Mouse (Mus musculus) midbrain, embryonic 16.5 days (tissue): ENCODE results near the gene Vav3. TPM values are rescaled to one million over a fixed set of nuclear protein-coding genes. Genes with fewer than 3 reads are reported as not detected.

Source experiments
- ATAC-seq: fragments of 200-750 bp; cut with Nextera tagmentation; 2 replicates; pipeline ENCODE4 v1.8.0; 2017; ENCODE audit warnings: moderate TSS enrichment
- H3K27ac ChIP-seq: fragments of 300-500 bp; sonication (generic); 2 replicates; pipeline ENCODE4 v1.5.1; 2014; ENCODE audit warnings: mild to moderate bottlenecking, low read length, mixed read lengths
- H3K27me3 ChIP-seq: fragments of 300-500 bp; sonication (generic); 2 replicates; pipeline ENCODE4 v1.6.1; 2014; ENCODE audit warnings: low read depth, low read length, mixed read lengths; ENCODE audit not compliant: control insufficient read depth, insufficient read depth
- H3K36me3 ChIP-seq: fragments of 300-500 bp; sonication (generic); 2 replicates; pipeline ENCODE4 v1.6.1; 2014; ENCODE audit warnings: mild to moderate bottlenecking, low read length, moderate library complexity, mixed read lengths; ENCODE audit not compliant: control insufficient read depth, insufficient read depth
- H3K4me1 ChIP-seq: fragments of 300-500 bp; sonication (generic); 2 replicates; pipeline ENCODE4 v1.6.1; 2014; ENCODE audit warnings: mild to moderate bottlenecking, low read length, mixed read lengths; ENCODE audit not compliant: control insufficient read depth, insufficient read depth
- H3K4me2 ChIP-seq: fragments of 300-500 bp; sonication (generic); 2 replicates; pipeline ENCODE4 v1.6.1; 2014; ENCODE audit warnings: mild to moderate bottlenecking, low read length, mixed read lengths
- H3K4me3 ChIP-seq: fragments of 300-500 bp; sonication (generic); 2 replicates; pipeline ENCODE4 v1.5.1; 2014; ENCODE audit warnings: low read depth, mild to moderate bottlenecking, low read length, moderate library complexity, mixed read lengths
- H3K9ac ChIP-seq: fragments of 300-500 bp; sonication (generic); 2 replicates; pipeline ENCODE4 v1.6.1; 2014; ENCODE audit warnings: low read depth, low read length, mixed read lengths
- H3K9me3 ChIP-seq: fragments of 300-500 bp; sonication (generic); replicated peaks from 2 replicates; pipeline ENCODE4 v1.6.1; 2014; ENCODE audit warnings: mild to moderate bottlenecking, low read length, mixed read lengths; ENCODE audit not compliant: control insufficient read depth, poor library complexity, severe bottlenecking
- WGBS: fragments of 180-500 bp; shearing (Covaris S2); extraction: QIAGEN DNeasy Blood & Tissue Kit; methylation state at CpG from one replicate; pipeline ENCODE4 v1.1.7; 2014; 5-methylcytosine and 5-hydroxymethylcytosine counted together
- polyA plus RNA-seq: library from polyadenylated mRNA; unstranded; fragments of >200 nt; fragmentation: Nextera tagmentation; extraction: Ambion mirVana; gene quantifications from 2 replicates; pipeline ENCODE4 v1.2.1, GENCODE M21; 2015

Vav3 gene
- polyA plus RNA-seq, 1 experiment from 2014 or later, result 18.9 TPM

DNA sequence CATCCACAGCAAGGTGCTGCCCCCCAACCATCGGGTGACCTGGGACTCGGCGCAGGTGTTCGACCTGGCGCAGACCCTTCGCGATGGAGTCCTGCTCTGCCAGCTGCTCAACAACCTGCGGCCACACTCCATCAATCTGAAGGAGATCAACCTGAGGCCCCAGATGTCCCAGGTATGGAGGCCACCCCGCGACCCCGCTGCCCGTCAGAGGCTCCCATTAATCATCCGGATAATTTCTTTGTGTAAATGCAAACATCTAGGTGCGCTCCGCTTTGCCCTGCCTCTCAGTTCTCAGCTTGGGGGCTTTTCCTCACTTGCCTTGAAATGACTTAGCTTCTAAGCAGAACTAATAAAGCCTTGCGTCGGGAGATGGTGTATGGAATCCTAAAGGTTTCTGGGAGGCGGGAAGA is 623 bp downstream of the Vav3 start:
- H3K27me3 ChIP-seq, result no peaks in the 10 kb centered on the region
- H3K9ac ChIP-seq, result peak overlapping the region; percentile 86
- no peak for ATAC-seq
- H3K27ac ChIP-seq, result peak overlapping the region; percentile 89
- peak overlapping the region; percentile 67 for H3K4me3 ChIP-seq
- WGBS, result 0% methylated on average over 18 of the region's 18 CpGs
- H3K4me2 ChIP-seq, result peak overlapping the region; percentile 81
- H3K9me3 ChIP-seq, result no peaks in the 10 kb centered on the region
- H3K4me1 ChIP-seq, result peaks cover 11% of the 10 kb centered on the region
- H3K36me3 ChIP-seq, result no peaks in the 10 kb centered on the region

- H3K4me2 ChIP-seq, result peak overlapping the region; percentile 81
- WGBS, result 3% methylated on average over 8 of the region's 8 CpGs
- H3K9me3 ChIP-seq, result no peaks in the 10 kb centered on the region
- peak overlapping the region; percentile 67 for H3K4me3 ChIP-seq
- H3K27me3 ChIP-seq, result no peaks in the 10 kb centered on the region
- H3K27ac ChIP-seq, result no peak overlapping the region
- H3K9ac ChIP-seq, result peak overlapping the region; percentile 86
- H3K36me3 ChIP-seq, result no peaks in the 10 kb centered on the region
- peaks cover 11% of the 10 kb centered on the region for H3K4me1 ChIP-seq
- ATAC-seq, result peak; percentile 10; the same call in 1 of the 2 replicates
Observed at GRCm38 (mm10) chr3:109341631-109342030, 1.2 kb downstream of the Vav3 start.

GRCm38 (mm10) chr3:109351956-109352684 is 11.7 kb downstream of the Vav3 start:
- H3K36me3 ChIP-seq, result no peaks in the 10 kb centered on the region
- 80% methylated on average over 4 of the region's 4 CpGs for WGBS
- no peak overlapping the region for H3K4me2 ChIP-seq
- H3K27me3 ChIP-seq, result no peaks in the 10 kb centered on the region
- H3K27ac ChIP-seq, result no peak overlapping the region
- no peak for ATAC-seq
- no peaks in the 10 kb centered on the region for H3K4me1 ChIP-seq
- no peak overlapping the region for H3K9ac ChIP-seq
- H3K9me3 ChIP-seq, result no peaks in the 10 kb centered on the region
- no peak overlapping the region for H3K4me3 ChIP-seq

DNA sequence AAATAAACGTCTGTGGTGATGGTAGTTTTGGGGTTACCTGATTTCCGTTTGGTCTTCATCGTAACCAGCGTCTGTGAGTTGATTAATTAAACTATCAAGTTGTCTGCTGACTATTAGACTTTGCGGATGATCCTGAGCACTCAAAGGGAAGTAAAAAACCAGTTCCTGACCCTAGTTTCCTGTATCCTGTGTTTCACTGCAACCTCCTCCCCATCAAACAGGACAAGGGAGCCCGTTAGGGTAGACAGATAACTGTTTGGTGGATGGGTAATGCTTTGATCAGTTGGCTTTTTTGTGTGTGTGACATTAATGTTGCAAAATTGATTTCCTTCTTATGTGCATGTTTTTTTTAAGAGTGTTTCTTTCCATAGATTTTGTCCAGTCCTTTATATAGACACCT is 12.2 kb downstream of the Vav3 start:
- Histone ChIP-seq H3K4me3 (no peak overlapping the region), H3K9ac (no peak overlapping the region), H3K27me3 (no peaks in the 10 kb centered on the region), H3K36me3 (no peaks in the 10 kb centered on the region), H3K9me3 (no peaks in the 10 kb centered on the region), H3K4me2 (no peak overlapping the region), H3K4me1 (no peaks in the 10 kb centered on the region), H3K27ac (no peak overlapping the region)
- ATAC-seq, result no peak
- 90% methylated on average over 6 of the region's 6 CpGs for WGBS

- Histone ChIP-seq H3K4me1 (no peaks in the 10 kb centered on the region), H3K9me3 (no peaks in the 10 kb centered on the region), H3K27ac (no peak overlapping the region), H3K36me3 (no peaks in the 10 kb centered on the region), H3K27me3 (no peaks in the 10 kb centered on the region), H3K9ac (no peak overlapping the region), H3K4me2 (no peak overlapping the region), H3K4me3 (no peak overlapping the region)
- ATAC-seq, result no peak
- 92% methylated on average over 5 of the region's 5 CpGs for WGBS
Observed at GRCm38 (mm10) chr3:109353814-109354213, 13.4 kb downstream of the Vav3 start.

DNA sequence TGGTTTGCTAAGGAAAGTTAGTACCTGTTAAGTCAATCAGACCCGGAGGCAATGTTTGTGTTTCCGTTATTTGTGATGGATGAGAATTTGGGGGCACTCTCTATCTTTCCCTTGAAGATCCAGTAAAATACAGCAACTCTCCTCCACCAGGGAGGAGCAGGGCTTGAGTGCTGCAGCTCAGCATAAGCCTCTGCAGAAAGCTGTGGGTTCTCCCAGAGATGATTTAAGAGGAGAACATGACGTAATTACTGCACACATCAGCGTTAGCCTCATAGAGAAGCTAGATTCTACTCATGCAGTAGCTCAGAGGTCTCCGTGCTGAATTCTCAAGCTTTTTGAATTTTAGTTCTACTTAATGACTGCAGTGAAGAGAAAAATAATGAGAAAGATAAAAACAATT is 14.7 kb downstream of the Vav3 start:
- no peaks in the 10 kb centered on the region for H3K4me1 ChIP-seq
- no peaks in the 10 kb centered on the region for H3K9me3 ChIP-seq
- no peaks in the 10 kb centered on the region for H3K36me3 ChIP-seq
- H3K4me2 ChIP-seq, result no peak overlapping the region
- no peak overlapping the region for H3K4me3 ChIP-seq
- H3K9ac ChIP-seq, result no peak overlapping the region
- WGBS, result 83% methylated on average over 5 of the region's 5 CpGs
- no peak overlapping the region for H3K27ac ChIP-seq
- ATAC-seq, result no peak
- H3K27me3 ChIP-seq, result no peaks in the 10 kb centered on the region

DNA sequence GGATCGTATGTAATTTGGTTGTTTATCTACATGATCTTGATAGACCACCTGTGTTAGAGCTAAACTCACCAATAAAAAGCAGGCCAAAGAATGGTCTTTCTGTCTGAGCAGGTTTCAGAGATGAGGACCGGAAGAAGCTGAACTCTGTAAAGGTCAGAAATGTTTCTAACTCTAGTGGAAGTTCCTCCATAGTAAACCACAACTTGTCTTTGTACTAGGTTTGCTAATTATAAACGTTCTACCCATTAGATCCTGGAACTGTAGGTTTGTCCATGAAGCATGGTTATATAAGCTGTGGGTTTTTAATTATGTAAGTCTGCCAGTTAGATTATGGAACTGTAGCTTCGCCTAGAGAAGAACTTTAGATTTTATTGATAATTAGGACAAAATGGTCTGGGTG is 20.3 kb downstream of the Vav3 start:
- Histone ChIP-seq H3K9ac (no peak overlapping the region), H3K36me3 (no peaks in the 10 kb centered on the region), H3K27ac (no peak overlapping the region), H3K4me1 (no peaks in the 10 kb centered on the region), H3K27me3 (no peaks in the 10 kb centered on the region), H3K4me2 (no peak overlapping the region), H3K4me3 (no peak overlapping the region), H3K9me3 (no peaks in the 10 kb centered on the region)
- WGBS, result 91% methylated on average over 4 of the region's 4 CpGs
- no peak for ATAC-seq

DNA sequence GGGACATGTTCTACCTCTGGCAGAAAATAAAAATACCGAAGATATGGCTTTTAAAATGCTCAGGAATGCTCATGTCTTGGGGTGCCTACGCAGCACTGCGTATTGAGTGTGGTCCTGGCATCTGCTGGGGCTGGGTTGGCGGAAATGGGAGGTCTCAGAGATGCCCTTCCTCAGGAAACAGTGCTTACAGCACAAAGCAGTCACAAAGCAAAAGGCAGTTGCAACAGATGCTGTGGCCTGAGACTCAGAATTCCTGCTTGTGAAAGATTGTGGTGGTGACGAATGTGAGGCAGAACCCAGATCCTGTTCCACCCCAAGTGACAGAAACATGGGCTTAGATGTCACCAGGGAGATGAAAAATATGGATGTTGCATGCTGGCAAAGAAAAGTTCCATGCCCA is 21.4 kb downstream of the Vav3 start:
- Histone ChIP-seq H3K9me3 (no peaks in the 10 kb centered on the region), H3K4me1 (peaks cover 3% of the 10 kb centered on the region; the same call in 1 of the 2 replicates), H3K4me2 (no peak overlapping the region), H3K27me3 (no peaks in the 10 kb centered on the region), H3K9ac (no peak overlapping the region), H3K4me3 (no peak overlapping the region), H3K27ac (no peak overlapping the region), H3K36me3 (no peaks in the 10 kb centered on the region)
- ATAC-seq, result no peak
- WGBS, result 86% methylated on average over 5 of the region's 5 CpGs

DNA sequence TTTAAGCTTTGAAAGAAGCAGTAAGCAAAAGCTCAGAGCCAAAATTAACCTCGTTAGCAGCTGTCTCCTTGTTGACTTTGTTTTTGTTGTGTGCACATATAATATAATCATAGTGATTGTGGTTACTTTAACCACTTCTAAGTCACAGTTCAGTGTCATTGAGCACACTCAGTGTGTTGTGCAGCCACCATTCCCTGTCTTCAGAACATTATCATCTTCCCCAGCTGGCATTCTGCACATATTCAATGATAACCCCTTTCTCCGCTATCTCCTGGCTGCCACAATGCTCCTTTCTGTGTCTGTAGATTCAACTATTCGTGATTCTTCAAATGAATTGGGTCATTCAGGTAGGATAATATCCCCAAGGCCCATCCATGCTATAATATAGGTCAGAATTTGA is 21.9 kb downstream of the Vav3 start:
- H3K9ac ChIP-seq, result no peak overlapping the region
- H3K4me1 ChIP-seq, result peaks cover 3% of the 10 kb centered on the region; the same call in 1 of the 2 replicates
- ATAC-seq, result no peak
- no peaks in the 10 kb centered on the region for H3K27me3 ChIP-seq
- no peaks in the 10 kb centered on the region for H3K36me3 ChIP-seq
- no peak overlapping the region for H3K4me3 ChIP-seq
- H3K4me2 ChIP-seq, result no peak overlapping the region
- no peak overlapping the region for H3K27ac ChIP-seq
- WGBS, result 80% methylated on average over 3 of the region's 3 CpGs
- H3K9me3 ChIP-seq, result no peaks in the 10 kb centered on the region
